In the genomic region with DNA sequence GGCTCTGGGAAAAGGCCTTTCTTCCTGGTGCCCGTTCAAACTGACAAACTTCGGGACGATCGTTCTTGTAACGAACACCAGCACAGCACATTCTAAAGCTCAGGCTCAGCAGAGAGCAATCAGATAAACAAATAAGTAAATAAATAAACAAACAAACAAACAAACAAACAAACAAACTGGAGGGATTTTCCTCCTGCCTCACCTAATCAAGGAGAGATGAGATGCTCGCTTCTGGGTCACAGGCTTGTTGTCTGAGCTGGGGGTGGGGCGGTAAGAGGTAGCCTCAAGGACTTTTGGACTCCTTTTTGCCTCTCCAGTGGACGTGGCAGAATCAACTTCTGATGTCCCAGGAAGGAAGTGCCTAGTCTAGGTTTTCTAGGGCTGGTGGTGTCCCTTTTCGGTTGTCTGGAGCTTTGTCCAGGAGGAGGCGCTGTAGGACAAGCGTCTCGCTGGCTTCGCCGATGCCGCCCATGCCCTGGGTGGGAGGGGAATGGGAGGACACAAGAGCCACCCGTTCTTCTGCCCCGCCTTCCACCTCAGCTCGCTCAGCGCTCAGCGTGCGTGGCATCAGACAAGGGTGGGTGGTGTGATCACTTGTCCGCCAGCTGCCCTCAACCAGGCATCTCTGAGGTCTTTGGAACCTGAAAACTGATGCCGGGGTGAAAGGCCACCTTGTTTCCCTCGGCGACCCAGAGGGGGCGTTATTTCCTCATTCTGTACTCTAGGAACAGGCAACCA, we compare ENCODE assay signal across 8 mouse cellular contexts. TPM values are rescaled to one million over a fixed set of nuclear protein-coding genes. Genes with fewer than 3 reads are reported as not detected.
DNase-seq lines count a peak whose midpoint lies in the region; ATAC-seq and TF ChIP-seq lines count a peak whose summit lies in the region.

No protein-coding gene starts in this region.

- no peaks in the 10 kb centered on the region for H3K36me3 ChIP-seq in ES-Bruce4 (ENCODE audit: control insufficient read depth, insufficient read depth, low read length, poor library complexity, severe bottlenecking)
- no peaks in the 10 kb centered on the region for H3K36me3 ChIP-seq in forebrain, embryonic 14.5 days (ENCODE audit: control insufficient read depth, insufficient read depth, low read length)
- H3K36me3 ChIP-seq in liver, embryonic 14.5 days (replicated peaks; ENCODE audit: control insufficient read depth, insufficient read depth, low read depth): no peaks in the 10 kb centered on the region
- no peaks in the 10 kb centered on the region for H3K36me3 ChIP-seq in neural tube, embryonic 13.5 days

- TF ChIP-seq POLR2A in ES-Bruce4 (IDR thresholded peaks at IDR 0.05; ENCODE audit: insufficient read depth, low read length): no peak

- peaks cover 28% of the 10 kb centered on the region for H3K27me3 ChIP-seq in ES-Bruce4 (ENCODE audit: control insufficient read depth, insufficient read depth, low read length, poor library complexity, severe bottlenecking)
- H3K27me3 ChIP-seq in forebrain, embryonic 14.5 days (replicated peaks; ENCODE audit: control insufficient read depth, insufficient read depth, low read length): peaks cover 97% of the 10 kb centered on the region
- H3K27me3 ChIP-seq in liver, embryonic 14.5 days (ENCODE audit: control insufficient read depth, insufficient read depth, low read length): peaks cover 65% of the 10 kb centered on the region
- no peaks in the 10 kb centered on the region for H3K27me3 ChIP-seq in neural tube, embryonic 13.5 days

- H3K4me1 ChIP-seq in ES-Bruce4 (ENCODE audit: control insufficient read depth, insufficient read depth, low read length): peaks cover 1% of the 10 kb centered on the region
- H3K4me1 ChIP-seq in brown adipose tissue, adult 24 weeks (ENCODE audit: control insufficient read depth, insufficient read depth, insufficient read length, low read length): no peaks in the 10 kb centered on the region; the same call in 1 of the 2 replicates
- no peaks in the 10 kb centered on the region for H3K4me1 ChIP-seq in forebrain, embryonic 14.5 days (ENCODE audit: control insufficient read depth, insufficient read depth, low read length)
- H3K4me1 ChIP-seq in liver, embryonic 14.5 days (replicated peaks; ENCODE audit: control insufficient read depth in 2 of 2, insufficient read depth in 2 of 2, low read length in 1 of 2): no peaks in the 10 kb centered on the region
- H3K4me1 ChIP-seq in neural tube, embryonic 13.5 days (replicated peaks): peaks cover 64% of the 10 kb centered on the region

- no peaks in the 10 kb centered on the region for H3K9me3 ChIP-seq in ES-Bruce4 (replicated peaks; ENCODE audit: control insufficient read depth, insufficient read depth, low read length, poor library complexity, severe bottlenecking)
- H3K9me3 ChIP-seq in forebrain, embryonic 14.5 days (replicated peaks; ENCODE audit: control insufficient read depth, low read length): no peaks in the 10 kb centered on the region
- H3K9me3 ChIP-seq in liver, embryonic 14.5 days (ENCODE audit: control insufficient read depth, low read length): no peaks in the 10 kb centered on the region
- H3K9me3 ChIP-seq in neural tube, embryonic 13.5 days: no peaks in the 10 kb centered on the region

- no peak for TF ChIP-seq EP300 in ES-Bruce4 (IDR thresholded peaks at IDR 0.05; ENCODE audit: insufficient read depth, low read depth, low read length)
- TF ChIP-seq EP300 in liver, embryonic 14.5 days (IDR thresholded peaks at IDR 0.05; ENCODE audit: low read depth): no peak

- TF ChIP-seq CTCF in ES-Bruce4 (IDR thresholded peaks at IDR 0.05; ENCODE audit: low read depth, low read length): peak; percentile 80
- TF ChIP-seq CTCF in liver, embryonic 14.5 days (IDR thresholded peaks at IDR 0.05; ENCODE audit: low read depth): peak; percentile 84

- intact Hi-C loops in heart, postnatal 10 days (cut with DNase I): loop anchor here (1.0 to 5.0 kb wide), 4 partner anchors 249 to 597 kb away; no protein-coding TSS in a partner anchor

- no peak overlapping the region for H3K9ac ChIP-seq in ES-Bruce4 (ENCODE audit: low read depth, poor library complexity, severe bottlenecking)
- no peak overlapping the region for H3K9ac ChIP-seq in forebrain, embryonic 14.5 days (ENCODE audit: low read length)
- H3K9ac ChIP-seq in liver, embryonic 14.5 days (replicated peaks): no peak overlapping the region
- peak overlapping the region; percentile 100 for H3K9ac ChIP-seq in neural tube, embryonic 13.5 days

- ATAC-seq in forebrain, embryonic 14.5 days: peak; percentile 69
- 0 out of 2 replicates have a peak, but pooled peaks have one; percentile 28 for ATAC-seq in liver, embryonic 14.5 days (ENCODE audit: insufficient read depth)
- peak; percentile 67 for ATAC-seq in neural tube, embryonic 13.5 days (ENCODE audit: low read depth)

- peak overlapping the region; percentile 34; the same call in 1 of the 2 replicates for H3K4me2 ChIP-seq in forebrain, embryonic 14.5 days (ENCODE audit: low read length)
- H3K4me2 ChIP-seq in liver, embryonic 14.5 days (ENCODE audit: low read depth): no peak overlapping the region
- H3K4me2 ChIP-seq in neural tube, embryonic 13.5 days: peak overlapping the region; percentile 69

- H3K4me3 ChIP-seq in ES-Bruce4 (ENCODE audit: low read depth, low read length): peak overlapping the region; percentile 73
- peak overlapping the region; percentile 49 for H3K4me3 ChIP-seq in brown adipose tissue, adult 24 weeks (ENCODE audit: insufficient read depth, low read depth, low read length)
- no peak overlapping the region for H3K4me3 ChIP-seq in forebrain, embryonic 14.5 days (ENCODE audit: low read depth, low read length)
- no peak overlapping the region for H3K4me3 ChIP-seq in liver, embryonic 14.5 days (ENCODE audit: insufficient read depth in 1 of 2, low read depth in 2 of 2, low read length in 2 of 2)
- H3K4me3 ChIP-seq in neural tube, embryonic 13.5 days: peak overlapping the region; percentile 99

- DNase-seq in forebrain, embryonic 14.5 days (ENCODE audit: low spot score): peak; percentile 90
- DNase-seq in heart, postnatal 10 days: peak; percentile 90 to 94
- peak; percentile 92 to 98 for DNase-seq in kidney, postnatal 36 days
- peak in 2 of 3 experiments; percentile 29 to 30 for DNase-seq in liver, embryonic 14.5 days (ENCODE audit: low read depth in 3 of 3, low spot score in 3 of 3)
- peak; percentile 86 for DNase-seq in thymus, postnatal 14 days

- H3K27ac ChIP-seq in ES-Bruce4 (ENCODE audit: insufficient read depth, low read length): no peak overlapping the region
- no peak overlapping the region for H3K27ac ChIP-seq in brown adipose tissue, adult 24 weeks (replicated peaks; ENCODE audit: low read depth, low read length)
- H3K27ac ChIP-seq in forebrain, embryonic 14.5 days (ENCODE audit: low read depth, low read length): no peak overlapping the region
- no peak overlapping the region for H3K27ac ChIP-seq in liver, embryonic 14.5 days
- H3K27ac ChIP-seq in neural tube, embryonic 13.5 days (replicated peaks): peak overlapping the region; percentile 100

- 3% methylated on average over 26 of the region's 26 CpGs for WGBS in forebrain, embryonic 14.5 days
- 2% methylated on average over 26 of the region's 26 CpGs for WGBS in liver, embryonic 14.5 days (ENCODE audit: insufficient replicate concordance)
- 1% methylated on average over 26 of the region's 26 CpGs for WGBS in neural tube, embryonic 13.5 days

RNA-seq across cellular contexts. Expression of gene Hoxd4, which starts 3.9 kb away (rescaled TPM):
- polyA plus RNA-seq in ES-Bruce4 (2011; ENCODE audit: insufficient read depth, insufficient read length, low read depth, missing spikeins): 0.40 TPM in 1 of 2 replicates, not detected in the other
- 1.3 and 2.6 TPM in 2 replicates for polyA plus RNA-seq in brown adipose tissue, adult 24 weeks (2012; ENCODE audit: insufficient read depth, insufficient read length, missing spikeins)
- polyA plus RNA-seq in forebrain, embryonic 14.5 days (2014; fragmentation: Nextera tagmentation; extraction: Ambion mirVana): not detected in 2 replicates
- total RNA-seq in heart, postnatal 10 days (2021): under 1 TPM; 0.55 to 0.57 TPM
- 0.04 TPM in 1 of 2 replicates, not detected in the other for polyA plus RNA-seq in liver, embryonic 14.5 days (2012; rRNA removed)
- not detected in 2 replicates for polyA plus RNA-seq in liver, embryonic 14.5 days (2014; fragmentation: Nextera tagmentation; extraction: Ambion mirVana)
- polyA plus RNA-seq in neural tube, embryonic 13.5 days (2015; fragmentation: Nextera tagmentation; extraction: Ambion mirVana): 6.9 and 7.2 TPM in 2 replicates

RNA-seq across cellular contexts. Expression of gene Hoxd3, which starts 3.9 kb away (rescaled TPM):
- polyA plus RNA-seq in ES-Bruce4 (2011; ENCODE audit: insufficient read depth, insufficient read length, low read depth, missing spikeins): not detected in 2 replicates
- polyA plus RNA-seq in brown adipose tissue, adult 24 weeks (2012; ENCODE audit: insufficient read depth, insufficient read length, missing spikeins): not detected in 2 replicates
- not detected in 2 replicates for polyA plus RNA-seq in forebrain, embryonic 14.5 days (2014; fragmentation: Nextera tagmentation; extraction: Ambion mirVana)
- not detected for total RNA-seq in heart, postnatal 10 days (2021)
- polyA plus RNA-seq in liver, embryonic 14.5 days (2012; rRNA removed): 0.02 and 0.19 TPM in 2 replicates
- not detected in 2 replicates for polyA plus RNA-seq in liver, embryonic 14.5 days (2014; fragmentation: Nextera tagmentation; extraction: Ambion mirVana)
- polyA plus RNA-seq in neural tube, embryonic 13.5 days (2015; fragmentation: Nextera tagmentation; extraction: Ambion mirVana): 24.2 and 33.8 TPM in 2 replicates

RNA-seq across cellular contexts. Expression of gene Gm28230, which starts 10.9 kb away (rescaled TPM):
- polyA plus RNA-seq in ES-Bruce4 (2011; ENCODE audit: insufficient read depth, insufficient read length, low read depth, missing spikeins): not detected in 2 replicates
- polyA plus RNA-seq in brown adipose tissue, adult 24 weeks (2012; ENCODE audit: insufficient read depth, insufficient read length, missing spikeins): not detected in 2 replicates
- polyA plus RNA-seq in forebrain, embryonic 14.5 days (2014; fragmentation: Nextera tagmentation; extraction: Ambion mirVana): not detected in 2 replicates
- not detected for total RNA-seq in heart, postnatal 10 days (2021)
- not detected in 2 replicates for polyA plus RNA-seq in liver, embryonic 14.5 days (2012; rRNA removed)
- polyA plus RNA-seq in liver, embryonic 14.5 days (2014; fragmentation: Nextera tagmentation; extraction: Ambion mirVana): not detected in 2 replicates
- 2.2 and 2.4 TPM in 2 replicates for polyA plus RNA-seq in neural tube, embryonic 13.5 days (2015; fragmentation: Nextera tagmentation; extraction: Ambion mirVana)

RNA-seq across cellular contexts. Expression of gene Hoxd8, which starts 11.3 kb away (rescaled TPM):
- polyA plus RNA-seq in ES-Bruce4 (2011; ENCODE audit: insufficient read depth, insufficient read length, low read depth, missing spikeins): 0.76 and 2.1 TPM in 2 replicates
- 7.4 and 10.4 TPM in 2 replicates for polyA plus RNA-seq in brown adipose tissue, adult 24 weeks (2012; ENCODE audit: insufficient read depth, insufficient read length, missing spikeins)
- polyA plus RNA-seq in forebrain, embryonic 14.5 days (2014; fragmentation: Nextera tagmentation; extraction: Ambion mirVana): 0.09 TPM in 1 of 2 replicates, not detected in the other
- 1 to 10 TPM; 1.9 to 2.5 TPM for total RNA-seq in heart, postnatal 10 days (2021)
- polyA plus RNA-seq in liver, embryonic 14.5 days (2012; rRNA removed): 0.02 and 0.04 TPM in 2 replicates
- 0.06 TPM in 1 of 2 replicates, not detected in the other for polyA plus RNA-seq in liver, embryonic 14.5 days (2014; fragmentation: Nextera tagmentation; extraction: Ambion mirVana)
- polyA plus RNA-seq in neural tube, embryonic 13.5 days (2015; fragmentation: Nextera tagmentation; extraction: Ambion mirVana): 17.4 and 22.8 TPM in 2 replicates

RNA-seq across cellular contexts. Expression of gene Hoxd9, which starts 18.1 kb away (rescaled TPM):
- 0.52 and 0.75 TPM in 2 replicates for polyA plus RNA-seq in ES-Bruce4 (2011; ENCODE audit: insufficient read depth, insufficient read length, low read depth, missing spikeins)
- 1.9 TPM in 1 of 2 replicates, not detected in the other for polyA plus RNA-seq in brown adipose tissue, adult 24 weeks (2012; ENCODE audit: insufficient read depth, insufficient read length, missing spikeins)
- not detected in 2 replicates for polyA plus RNA-seq in forebrain, embryonic 14.5 days (2014; fragmentation: Nextera tagmentation; extraction: Ambion mirVana)
- under 1 TPM; 0.19 to 0.22 TPM for total RNA-seq in heart, postnatal 10 days (2021)
- polyA plus RNA-seq in liver, embryonic 14.5 days (2012; rRNA removed): 0.03 TPM in 1 of 2 replicates, not detected in the other
- not detected in 2 replicates for polyA plus RNA-seq in liver, embryonic 14.5 days (2014; fragmentation: Nextera tagmentation; extraction: Ambion mirVana)
- 27.7 and 42.7 TPM in 2 replicates for polyA plus RNA-seq in neural tube, embryonic 13.5 days (2015; fragmentation: Nextera tagmentation; extraction: Ambion mirVana)

Comparison
In these comparisons a context has a peak if more than half of its experiments do, and no peak if none do; other contexts are left out.
1. H3K4me3 ChIP-seq: peak in ES-Bruce4 (single experiment), brown adipose tissue, adult 24 weeks (single experiment) and neural tube, embryonic 13.5 days (single experiment); none in forebrain, embryonic 14.5 days (single experiment) and liver, embryonic 14.5 days (0 of 2).
2. DNase-seq: peak in every context shown above with its lines; median percentile 95 in kidney, postnatal 36 days; 92 in heart, postnatal 10 days; 90 in forebrain, embryonic 14.5 days; 86 in thymus, postnatal 14 days; 30 in liver, embryonic 14.5 days.
3. RNA of gene Hoxd3, which starts 3.9 kb away (polyA plus RNA-seq): 24.2 to 33.8 TPM in neural tube, embryonic 13.5 days; not detected in forebrain, embryonic 14.5 days, 0.02 to 0.19 TPM in liver, embryonic 14.5 days, not detected in ES-Bruce4 and not detected in brown adipose tissue, adult 24 weeks; every median in the first group is over 10 times any median in the second.
4. Peak in every context shown above with its lines, with median percentiles within 50 percentile points of each other: ATAC-seq.